Mouse (Mus musculus) inflammation-experienced regulatory T-cells (primary cell): Measurements from ENCODE around the gene Ubash3a. TPM values are rescaled to one million over a fixed set of nuclear protein-coding genes. Genes with fewer than 3 reads are reported as not detected.

Experiments used
- polyA plus RNA-seq, 2 experiments: library from polyadenylated mRNA; unstranded; fragments of 100-300 nt; shearing (Covaris generic); gene quantifications; one replicate each; pipeline ENCODE4 v1.2.1; 2017

Ubash3a gene
- polyA plus RNA-seq: 100 to 1,000 TPM; 262 to 270 TPM

DNA sequence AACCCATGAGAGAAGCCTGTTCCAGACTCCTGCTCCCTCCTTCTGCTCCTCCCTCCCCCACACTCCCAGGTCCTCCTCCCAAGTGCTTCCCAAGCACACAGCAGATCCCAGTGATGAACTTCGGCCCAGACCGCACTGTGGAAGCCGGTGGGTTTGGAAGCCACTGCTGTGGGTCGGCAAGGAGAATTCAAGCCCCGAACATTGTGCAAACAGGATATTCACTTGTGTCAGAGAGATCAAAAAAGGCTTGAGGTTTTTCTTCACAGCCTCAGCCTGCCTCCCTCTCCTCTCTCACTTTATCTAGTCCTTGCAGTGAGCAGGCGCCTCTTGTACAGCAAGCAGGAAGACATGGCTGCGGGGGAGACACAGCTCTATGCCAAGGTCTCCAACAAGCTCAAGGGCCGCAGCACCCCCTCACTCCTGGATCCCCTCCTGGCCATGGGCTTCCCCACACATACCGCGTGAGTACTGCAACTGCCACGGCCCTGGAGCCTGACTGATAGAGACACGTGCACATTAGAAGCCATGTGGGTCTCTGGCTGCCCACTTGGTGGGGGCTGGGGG is at the start of gene Ubash3a:
Gene Ubash3a (plus strand): TSS at position 103 of the 564 bp plus-strand sequence.

DNA sequence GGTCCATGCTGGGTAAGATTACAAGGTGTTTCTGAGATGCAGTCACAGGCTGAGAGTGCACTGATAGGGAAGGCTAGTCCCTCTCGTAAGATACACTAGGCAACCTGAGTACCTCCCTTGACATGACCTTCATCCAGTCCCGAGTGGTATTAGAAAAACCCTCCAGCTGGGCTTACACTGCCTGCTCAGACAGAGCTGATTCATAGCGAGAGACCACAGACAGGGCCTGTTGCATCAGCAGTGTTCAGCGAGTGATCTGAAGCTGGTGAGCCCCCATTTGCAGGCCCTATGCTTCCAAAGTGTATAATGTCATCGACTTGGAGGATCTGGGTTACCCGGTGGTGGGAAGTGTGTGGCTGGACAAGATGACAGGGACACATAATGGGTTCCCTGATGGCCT is 42.5 kb upstream of the Ubash3a start, which contains the start of gene Tff1:
Gene Tff1 (minus strand): TSS at position 151 of the 400 bp plus-strand sequence.

DNA sequence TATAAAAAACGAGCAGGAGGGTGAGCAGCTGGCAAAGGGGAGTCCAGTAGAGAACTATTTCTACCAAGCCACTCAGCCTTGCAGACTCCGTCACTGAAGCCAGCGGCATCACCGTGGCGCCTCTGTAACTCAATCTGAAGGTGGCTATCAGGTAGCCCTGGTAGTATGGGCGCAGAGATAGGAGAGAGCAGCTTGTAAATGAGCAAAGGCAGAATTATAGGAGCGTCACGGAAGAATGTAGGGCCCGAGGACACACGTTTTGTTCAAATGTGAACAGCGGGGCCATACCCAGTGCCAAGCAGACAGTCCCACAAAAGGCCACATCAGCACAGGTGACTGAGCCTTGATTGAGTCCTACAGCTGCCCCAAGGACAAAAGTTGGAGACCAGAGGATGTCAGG is 8.8 kb upstream of the Ubash3a start, which contains the start of gene Tmprss3:
Gene Tmprss3 (minus strand): TSS at position 101 of the 400 bp plus-strand sequence.

DNA sequence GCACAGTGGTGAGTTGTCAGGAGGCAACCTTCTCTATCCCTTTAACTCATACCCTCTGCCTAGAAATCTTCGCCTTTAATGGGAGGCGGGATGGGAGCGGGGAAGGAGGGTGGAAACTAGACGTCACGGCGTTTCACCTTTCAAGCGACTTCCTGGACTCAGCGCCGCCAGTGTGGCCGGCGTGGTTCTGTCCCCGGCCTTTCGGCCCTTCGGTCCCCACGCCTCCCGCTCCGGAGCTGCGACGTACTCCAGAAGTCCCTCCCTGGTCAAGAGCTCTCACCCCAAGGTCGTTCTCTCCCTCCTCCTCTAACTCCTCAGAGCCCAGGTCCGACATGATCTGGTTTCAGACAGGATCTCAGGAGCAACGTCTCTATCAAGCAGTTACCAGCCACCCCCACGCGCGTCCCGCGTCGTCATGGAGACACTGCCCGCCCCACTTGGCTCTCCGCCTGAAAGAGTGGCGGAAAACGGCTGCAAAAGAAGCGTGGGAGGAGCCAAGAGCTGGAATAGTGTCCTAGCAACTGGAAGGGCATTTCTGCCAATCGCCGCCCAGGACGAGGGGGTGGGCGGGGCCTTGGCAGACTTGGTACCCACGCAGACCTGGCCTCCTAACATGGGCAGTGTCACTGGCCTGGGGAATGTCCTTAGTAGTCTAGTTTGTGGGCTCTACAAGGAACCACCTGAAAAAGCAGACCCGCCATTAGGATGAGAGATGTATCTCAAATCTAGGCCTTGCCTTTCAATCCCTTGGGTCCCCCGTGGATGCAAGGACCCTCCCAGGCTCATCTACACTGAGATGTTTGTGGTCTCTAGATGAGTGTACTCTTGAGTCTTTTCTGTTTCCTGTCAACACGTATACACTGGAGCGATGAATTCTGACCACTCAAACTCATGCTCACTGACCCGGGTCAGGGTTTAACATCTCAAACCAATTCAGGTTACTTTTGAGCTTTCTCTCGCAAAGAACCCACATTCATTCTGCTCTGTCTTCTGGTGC is 69.5 kb downstream of the Ubash3a start, which contains the start of gene Rsph1:
Gene Rsph1 (minus strand): TSS at position 462 of the 997 bp plus-strand sequence.

DNA sequence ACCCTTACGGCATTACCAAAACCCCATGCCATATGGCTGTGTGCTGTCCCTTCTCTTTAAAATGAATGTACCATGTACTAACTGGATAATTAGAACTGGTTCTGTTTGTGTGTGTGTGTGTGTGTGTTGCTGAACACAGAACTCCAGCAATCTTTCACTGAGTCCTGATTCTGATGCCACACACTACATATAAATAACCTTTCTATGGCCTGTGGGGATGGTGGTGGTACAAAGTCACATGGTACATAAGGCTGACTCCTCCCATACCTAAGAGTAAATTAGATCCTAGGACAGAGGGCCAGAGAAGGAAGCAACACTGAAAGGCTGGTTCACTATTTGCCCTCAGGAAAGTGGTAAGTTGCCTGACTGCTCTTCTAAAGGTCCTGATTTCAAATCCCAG is 78.8 kb downstream of the Ubash3a start, which contains the start of gene Slc37a1:
Gene Slc37a1 (plus strand): TSS at position 301 of the 400 bp plus-strand sequence.

Other genes starting within 250 kb of the Ubash3a start
- 10 to 100 TPM; 37.6 to 42.6 TPM for gene Abcg1, start 150.2 kb upstream of the Ubash3a start, polyA plus RNA-seq
- not detected for gene Tff3, start 78.2 kb upstream of the Ubash3a start, polyA plus RNA-seq
- not detected for gene Tff2, start 63.6 kb upstream of the Ubash3a start, polyA plus RNA-seq
- not detected for gene Tff1, start 42.6 kb upstream of the Ubash3a start, polyA plus RNA-seq
- 1 to 10 TPM; 1.8 to 2.9 TPM for gene Tmprss3, start 8.9 kb upstream of the Ubash3a start, polyA plus RNA-seq
- gene Rsph1, start 69.5 kb downstream of the Ubash3a start, polyA plus RNA-seq: 1 to 10 TPM; 1.5 to 1.6 TPM
- 10 to 100 TPM; 42.3 to 67.1 TPM for gene Slc37a1, start 78.9 kb downstream of the Ubash3a start, polyA plus RNA-seq
- under 1 TPM in 1 of 2 experiments, not detected in 1; 0.47 TPM for gene Pde9a, start 178.3 kb downstream of the Ubash3a start, polyA plus RNA-seq